Mouse (Mus musculus) midbrain, postnatal 0 days (tissue): Measurements from ENCODE around the gene Mllt6. TPM values are rescaled to one million over a fixed set of nuclear protein-coding genes. Genes with fewer than 3 reads are reported as not detected.
A peak's percentile ranks its signal among the peaks of the same experiment; 100 is the strongest.

Source experiments
- ATAC-seq: fragments of 200-750 bp; cut with Nextera tagmentation; 2 replicates; pipeline ENCODE4 v1.8.0; 2017; ENCODE audit warnings: moderate number of reproducible peaks, mild to moderate bottlenecking, moderate TSS enrichment, moderate library complexity; ENCODE audit not compliant: low FRiP score
- DNase-seq: peaks from one replicate; pipeline ENCODE4 v3.0.0-alpha.2; 2015; ENCODE audit warnings: low spot score
- H3K27ac ChIP-seq: fragments of 300-500 bp; sonication (generic); 2 replicates; pipeline ENCODE4 v1.5.1; 2014; ENCODE audit warnings: low read depth, mild to moderate bottlenecking, low read length, mixed read lengths
- H3K27me3 ChIP-seq: fragments of 300-500 bp; sonication (generic); 2 replicates; pipeline ENCODE4 v1.6.1; 2014; ENCODE audit warnings: low read length, control low read depth, mixed read lengths; ENCODE audit not compliant: insufficient read depth
- H3K36me3 ChIP-seq: fragments of 300-500 bp; sonication (generic); 2 replicates; pipeline ENCODE4 v1.6.1; 2014; ENCODE audit warnings: low read length, control low read depth, mixed read lengths; ENCODE audit not compliant: insufficient read depth
- H3K4me1 ChIP-seq: fragments of 300-500 bp; sonication (generic); 2 replicates; pipeline ENCODE4 v1.6.1; 2014; ENCODE audit warnings: mild to moderate bottlenecking, control low read depth, antibody characterized with exemption, low read length, mixed read lengths; ENCODE audit not compliant: insufficient read depth
- H3K4me2 ChIP-seq: fragments of 300-500 bp; sonication (generic); 2 replicates; pipeline ENCODE4 v1.6.1; 2014; ENCODE audit warnings: low read depth, mild to moderate bottlenecking, low read length, mixed read lengths; ENCODE audit not compliant: poor library complexity, severe bottlenecking
- H3K4me3 ChIP-seq: fragments of 300-500 bp; sonication (generic); 2 replicates; pipeline ENCODE4 v1.5.1; 2014; ENCODE audit warnings: low read depth, mild to moderate bottlenecking, low read length, moderate library complexity
- H3K9ac ChIP-seq: fragments of 300-500 bp; sonication (generic); replicated peaks from 2 replicates; pipeline ENCODE4 v1.6.1; 2014; ENCODE audit warnings: mild to moderate bottlenecking, low read length, moderate library complexity, mixed read lengths; ENCODE audit not compliant: poor library complexity, severe bottlenecking
- H3K9me3 ChIP-seq: fragments of 300-500 bp; sonication (generic); 2 replicates; pipeline ENCODE4 v1.6.1; 2016; ENCODE audit warnings: low read length, control low read depth
- CTCF ChIP-seq: IDR thresholded peaks from 2 replicates; pipeline ENCODE4 v1.5.1; 2016; ENCODE audit warnings: antibody characterized with exemption, mild to moderate bottlenecking
- WGBS: fragments of 180-500 bp; shearing (Covaris S2); extraction: QIAGEN DNeasy Blood & Tissue Kit; methylation state at CpG from one replicate; pipeline ENCODE4 v1.1.7; 2014; 5-methylcytosine and 5-hydroxymethylcytosine counted together
- polyA plus RNA-seq: library from polyadenylated mRNA; unstranded; fragments of >200 nt; fragmentation: Nextera tagmentation; extraction: Ambion mirVana; gene quantifications from 2 replicates; pipeline ENCODE4 v1.2.1, GENCODE M21; 2015
- total RNA-seq: library from RNA; depleted of rRNA; stranded (reverse); fragments of >200 nt; gene quantifications from 2 replicates; pipeline ENCODE4 v1.2.3, GENCODE M21; 2014

The Mllt6 gene
- total and polyA plus RNA-seq, 2 experiments from 2014 or later: 1.7 to 52.8 TPM

DNA sequence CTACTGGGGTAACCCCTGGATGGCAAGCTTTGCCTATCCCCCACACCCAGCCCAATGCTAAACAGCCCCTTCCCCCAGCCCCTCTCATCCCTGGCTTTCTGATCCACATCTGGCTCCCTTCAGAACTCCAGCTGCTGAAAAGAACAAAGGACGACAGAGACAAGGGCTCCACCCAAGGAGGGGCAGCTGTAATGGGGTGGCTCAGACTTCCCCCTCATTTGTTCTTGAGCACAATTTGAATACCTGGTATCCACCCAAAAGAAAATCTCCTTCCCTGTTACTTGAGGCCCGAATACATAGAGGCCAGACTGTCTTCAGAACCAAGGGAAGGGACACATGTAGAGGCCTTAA lies 7.9 kb downstream of the Mllt6 start:
- Histone ChIP-seq H3K4me2 (no peak overlapping the region), H3K4me1 (no peaks in the 10 kb centered on the region), H3K27ac (no peak overlapping the region), H3K27me3 (no peaks in the 10 kb centered on the region), H3K9ac (no peak overlapping the region), H3K36me3 (peaks cover 55% of the 10 kb centered on the region), H3K4me3 (no peak overlapping the region), H3K9me3 (no peaks in the 10 kb centered on the region)
- no peak for ATAC-seq
- DNase-seq: no peak
- 37% methylated on average over 2 of the region's 2 CpGs for WGBS
- TF ChIP-seq CTCF: no peak

GRCm38 (mm10) chr11:97673148-97673547 lies 9.9 kb downstream of the Mllt6 start:
- DNase-seq (no peak), ATAC-seq (no peak)
- Histone ChIP-seq H3K36me3 (peaks cover 64% of the 10 kb centered on the region), H3K4me1 (no peaks in the 10 kb centered on the region), H3K9ac (no peak overlapping the region), H3K4me2 (no peak overlapping the region), H3K27me3 (no peaks in the 10 kb centered on the region), H3K27ac (no peak overlapping the region), H3K4me3 (no peak overlapping the region), H3K9me3 (no peaks in the 10 kb centered on the region)
- WGBS: 84% methylated on average over 9 of the region's 11 CpGs
- no peak for TF ChIP-seq CTCF

DNA sequence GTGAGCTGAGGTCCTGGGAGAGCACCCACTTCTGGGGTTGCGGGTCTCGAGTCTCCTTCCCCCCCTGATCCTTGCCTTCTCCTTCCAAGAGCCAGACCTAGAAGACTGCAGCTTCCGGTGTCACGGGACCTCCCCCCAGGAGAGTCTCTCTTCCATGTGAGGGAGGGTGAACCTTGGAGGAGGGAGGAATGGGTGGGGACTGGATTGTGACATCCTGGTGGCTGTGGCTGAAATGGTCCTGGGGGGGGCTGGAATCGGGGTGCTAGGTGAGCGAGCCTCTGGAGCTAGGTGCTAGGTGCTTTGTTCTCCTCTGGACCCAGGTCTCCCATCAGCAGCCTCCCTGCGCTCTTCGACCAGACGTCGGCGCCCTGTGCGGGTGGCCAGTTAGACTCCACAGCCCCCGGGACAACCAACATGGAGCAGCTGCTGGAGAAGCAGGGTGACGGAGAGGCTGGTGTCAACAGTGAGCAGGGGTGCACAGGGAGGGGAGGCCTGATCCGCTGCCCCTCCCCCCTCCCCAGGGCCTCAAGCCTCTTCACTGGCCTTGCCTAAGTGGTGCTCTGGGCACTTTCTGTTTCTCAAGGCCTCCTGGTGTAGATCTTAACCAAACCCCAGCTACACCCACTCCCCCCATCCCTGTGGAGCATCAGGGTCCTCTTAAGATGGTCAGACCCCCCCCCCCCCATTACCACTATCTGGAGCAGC lies 13.0 kb downstream of the Mllt6 start:
- Histone ChIP-seq H3K4me2 (no peak overlapping the region), H3K27ac (no peak overlapping the region), H3K4me1 (no peaks in the 10 kb centered on the region), H3K36me3 (peaks cover 58% of the 10 kb centered on the region), H3K9me3 (no peaks in the 10 kb centered on the region), H3K27me3 (no peaks in the 10 kb centered on the region), H3K9ac (0 out of 2 replicates have a peak overlapping the region, but pooled peaks have one; percentile 29), H3K4me3 (no peak overlapping the region)
- no peak for ATAC-seq
- DNase-seq: no peak
- 76% methylated on average over 15 of the region's 15 CpGs for WGBS
- TF ChIP-seq CTCF: no peak

GRCm38 (mm10) chr11:97677381-97677780 lies 14.2 kb downstream of the Mllt6 start:
- Histone ChIP-seq H3K27me3 (no peaks in the 10 kb centered on the region), H3K9me3 (no peaks in the 10 kb centered on the region), H3K36me3 (peaks cover 62% of the 10 kb centered on the region), H3K4me3 (no peak overlapping the region), H3K27ac (no peak overlapping the region), H3K4me1 (no peaks in the 10 kb centered on the region), H3K4me2 (no peak overlapping the region), H3K9ac (no peak overlapping the region)
- 27% methylated on average over 15 of the region's 15 CpGs for whole genome bisulfite sequencing
- DNase-seq: no peak
- TF ChIP-seq CTCF: no peak
- no peak for ATAC-seq

DNA sequence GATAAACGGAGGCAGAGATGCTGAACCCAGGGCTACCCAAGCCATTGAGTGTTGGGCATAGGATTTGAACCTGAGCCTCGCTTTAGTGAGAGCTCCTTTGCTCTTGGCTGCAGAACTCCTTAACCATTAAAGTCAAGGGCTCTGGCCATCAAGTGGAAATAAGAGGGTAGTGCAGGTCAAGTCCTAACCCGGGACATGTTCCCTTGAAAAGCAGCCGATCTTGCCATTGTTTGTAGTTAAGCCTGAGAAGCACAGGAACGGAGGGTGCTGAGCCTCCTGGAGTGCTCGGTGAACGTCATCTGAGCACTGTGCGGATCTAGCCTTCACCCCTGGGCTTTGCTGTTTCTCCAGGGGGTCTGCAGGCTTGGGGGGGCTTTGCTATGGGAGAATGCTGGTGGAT lies 14.6 kb downstream of the Mllt6 start:
- H3K27ac ChIP-seq: no peak overlapping the region
- peaks cover 58% of the 10 kb centered on the region for H3K36me3 ChIP-seq
- H3K9me3 ChIP-seq: no peaks in the 10 kb centered on the region
- peak; percentile 54 for TF ChIP-seq CTCF
- DNase-seq (no peak), ATAC-seq (no peak)
- no peak overlapping the region for H3K4me2 ChIP-seq
- H3K4me3 ChIP-seq: no peak overlapping the region
- H3K27me3 ChIP-seq: no peaks in the 10 kb centered on the region
- no peak overlapping the region for H3K9ac ChIP-seq
- no peaks in the 10 kb centered on the region for H3K4me1 ChIP-seq
- 37% methylated on average over 8 of the region's 8 CpGs for WGBS

- ATAC-seq (no peak), DNase-seq (no peak)
- no peak for TF ChIP-seq CTCF
- Histone ChIP-seq H3K4me2 (no peak overlapping the region), H3K9ac (no peak overlapping the region), H3K9me3 (no peaks in the 10 kb centered on the region), H3K36me3 (peaks cover 56% of the 10 kb centered on the region), H3K4me3 (no peak overlapping the region), H3K27ac (no peak overlapping the region), H3K4me1 (no peaks in the 10 kb centered on the region), H3K27me3 (no peaks in the 10 kb centered on the region)
- 65% methylated on average over 15 of the region's 15 CpGs for WGBS
Measured at GRCm38 (mm10) chr11:97678301-97678700, 15.1 kb downstream of the Mllt6 start.
